Mouse (Mus musculus): ENCODE data around the gene Zfp366. TPM values are rescaled to one million over a fixed set of nuclear protein-coding genes. Genes with fewer than 3 reads are reported as not detected.

Zfp366 gene
- polyA plus RNA-seq, 1 experiment from 2014 or later = 0.99 TPM

GRCm38 (mm10) chr13:99217984-99218383 is 33.4 kb downstream of the Zfp366 start:
- 0 out of 2 replicates have a peak, but pooled peaks cover 6% of the 10 kb centered on the region for H3K4me1 ChIP-seq
- no peak overlapping the region for H3K9ac ChIP-seq
- peak overlapping the region; percentile 75 for H3K27ac ChIP-seq
- no peaks in the 10 kb centered on the region for H3K9me3 ChIP-seq (replicated peaks)
- H3K4me2 ChIP-seq = no peak overlapping the region
- no peaks in the 10 kb centered on the region for H3K27me3 ChIP-seq
- WGBS = 15% methylated on average over 4 of the region's 4 CpGs
- no peak; the same call in 1 of the 2 replicates for ATAC-seq (replicated peaks; ENCODE audit: low FRiP score)
- no peak overlapping the region for H3K4me3 ChIP-seq (replicated peaks)
- no peaks in the 10 kb centered on the region for H3K36me3 ChIP-seq

- H3K27ac ChIP-seq = no peak overlapping the region
- no peaks in the 10 kb centered on the region for H3K27me3 ChIP-seq
- H3K4me3 ChIP-seq (replicated peaks) = no peak overlapping the region
- 88% methylated on average over 4 of the region's 4 CpGs for WGBS
- H3K9ac ChIP-seq = no peak overlapping the region
- H3K9me3 ChIP-seq (replicated peaks) = no peaks in the 10 kb centered on the region
- H3K4me1 ChIP-seq = 0 out of 2 replicates have a peak, but pooled peaks cover 6% of the 10 kb centered on the region
- no peak overlapping the region for H3K4me2 ChIP-seq
- no peak for ATAC-seq (replicated peaks; ENCODE audit: low FRiP score)
- no peaks in the 10 kb centered on the region for H3K36me3 ChIP-seq
These were observed 35.0 kb downstream of the Zfp366 start for GRCm38 (mm10) chr13:99219586-99219985.

- H3K4me1 ChIP-seq = peaks cover 14% of the 10 kb centered on the region
These were observed 37.4 kb downstream of the Zfp366 start for GRCm38 (mm10) chr13:99221996-99222395.

GRCm38 (mm10) chr13:99222476-99222875 is 37.9 kb downstream of the Zfp366 start:
- no peaks in the 10 kb centered on the region for H3K9me3 ChIP-seq (replicated peaks)
- no peak overlapping the region for H3K4me3 ChIP-seq (replicated peaks)
- no peak overlapping the region for H3K27ac ChIP-seq
- H3K4me2 ChIP-seq = no peak overlapping the region
- H3K9ac ChIP-seq = no peak overlapping the region
- H3K27me3 ChIP-seq = no peaks in the 10 kb centered on the region
- H3K36me3 ChIP-seq = no peaks in the 10 kb centered on the region
- no peak for ATAC-seq (replicated peaks; ENCODE audit: low FRiP score)
- 87% methylated on average over 5 of the region's 5 CpGs for WGBS
- H3K4me1 ChIP-seq = peaks cover 14% of the 10 kb centered on the region

More at GRCm38 (mm10) chr13:99221996-99222395, 37.4 kb downstream of the Zfp366 start:
- Histone ChIP-seq H3K4me2 (no peak overlapping the region), H3K27me3 (no peaks in the 10 kb centered on the region), H3K27ac (no peak overlapping the region), H3K4me3 (replicated peaks) (no peak overlapping the region), H3K9ac (no peak overlapping the region), H3K36me3 (no peaks in the 10 kb centered on the region), H3K9me3 (replicated peaks) (no peaks in the 10 kb centered on the region)
- no peak for ATAC-seq (replicated peaks; ENCODE audit: low FRiP score)
- WGBS = 96% methylated on average over 3 of the region's 3 CpGs

- Histone ChIP-seq H3K4me3 (replicated peaks) (no peak overlapping the region), H3K9me3 (replicated peaks) (no peaks in the 10 kb centered on the region), H3K4me1 (peaks cover 8% of the 10 kb centered on the region), H3K27ac (no peak overlapping the region), H3K4me2 (no peak overlapping the region), H3K27me3 (no peaks in the 10 kb centered on the region), H3K36me3 (no peaks in the 10 kb centered on the region), H3K9ac (no peak overlapping the region)
- ATAC-seq (replicated peaks; ENCODE audit: low FRiP score) = no peak
- WGBS = 75% methylated on average over 8 of the region's 8 CpGs
These were observed 38.8 kb downstream of the Zfp366 start for GRCm38 (mm10) chr13:99223321-99223884.

GRCm38 (mm10) chr13:99223917-99224316 is 39.3 kb downstream of the Zfp366 start:
- H3K4me2 ChIP-seq = no peak overlapping the region
- WGBS = 89% methylated on average over 8 of the region's 8 CpGs
- H3K9ac ChIP-seq = no peak overlapping the region
- H3K36me3 ChIP-seq = no peaks in the 10 kb centered on the region
- H3K9me3 ChIP-seq (replicated peaks) = no peaks in the 10 kb centered on the region
- no peak for ATAC-seq (replicated peaks; ENCODE audit: low FRiP score)
- peaks cover 8% of the 10 kb centered on the region for H3K4me1 ChIP-seq
- no peak overlapping the region for H3K4me3 ChIP-seq (replicated peaks)
- no peak overlapping the region for H3K27ac ChIP-seq
- no peaks in the 10 kb centered on the region for H3K27me3 ChIP-seq

GRCm38 (mm10) chr13:99225374-99226240 is 41.0 kb downstream of the Zfp366 start:
- Histone ChIP-seq H3K4me2 (no peak overlapping the region), H3K4me3 (replicated peaks) (no peak overlapping the region), H3K9me3 (replicated peaks) (no peaks in the 10 kb centered on the region), H3K4me1 (peaks cover 23% of the 10 kb centered on the region), H3K36me3 (no peaks in the 10 kb centered on the region), H3K9ac (no peak overlapping the region), H3K27me3 (no peaks in the 10 kb centered on the region), H3K27ac (no peak overlapping the region)
- ATAC-seq (replicated peaks; ENCODE audit: low FRiP score) = no peak
- 56% methylated on average over 10 of the region's 10 CpGs for WGBS

- no peaks in the 10 kb centered on the region for H3K9me3 ChIP-seq (replicated peaks)
- H3K27me3 ChIP-seq = no peaks in the 10 kb centered on the region
- no peak overlapping the region for H3K9ac ChIP-seq
- H3K4me2 ChIP-seq = no peak overlapping the region
- H3K4me3 ChIP-seq (replicated peaks) = no peak overlapping the region
- H3K4me1 ChIP-seq = peaks cover 25% of the 10 kb centered on the region
- no peak overlapping the region for H3K27ac ChIP-seq
- no peaks in the 10 kb centered on the region for H3K36me3 ChIP-seq
- ATAC-seq (replicated peaks; ENCODE audit: low FRiP score) = no peak
- WGBS = 71% methylated on average over 3 of the region's 3 CpGs
These were observed 42.2 kb downstream of the Zfp366 start for GRCm38 (mm10) chr13:99226809-99227208.

GRCm38 (mm10) chr13:99227456-99228250 is 43.0 kb downstream of the Zfp366 start:
- H3K36me3 ChIP-seq = no peaks in the 10 kb centered on the region
- H3K4me1 ChIP-seq = peaks cover 25% of the 10 kb centered on the region
- no peak for ATAC-seq (replicated peaks; ENCODE audit: low FRiP score)
- H3K4me3 ChIP-seq (replicated peaks) = no peak overlapping the region
- no peak overlapping the region for H3K9ac ChIP-seq
- no peak overlapping the region for H3K4me2 ChIP-seq
- no peaks in the 10 kb centered on the region for H3K9me3 ChIP-seq (replicated peaks)
- H3K27ac ChIP-seq = no peak overlapping the region
- no peaks in the 10 kb centered on the region for H3K27me3 ChIP-seq
- WGBS = 90% methylated on average over 16 of the region's 16 CpGs

- Histone ChIP-seq H3K36me3 (no peaks in the 10 kb centered on the region), H3K27me3 (no peaks in the 10 kb centered on the region), H3K4me2 (no peak overlapping the region), H3K4me1 (peaks cover 28% of the 10 kb centered on the region), H3K4me3 (replicated peaks) (no peak overlapping the region), H3K9ac (no peak overlapping the region), H3K9me3 (replicated peaks) (no peaks in the 10 kb centered on the region), H3K27ac (peak overlapping the region; percentile 69)
- ATAC-seq (replicated peaks; ENCODE audit: low FRiP score) = no peak
- WGBS = 94% methylated on average over 35 of the region's 35 CpGs
These were observed 44.4 kb downstream of the Zfp366 start for GRCm38 (mm10) chr13:99228821-99229570.

GRCm38 (mm10) chr13:99229641-99230494 is 45.2 kb downstream of the Zfp366 start:
- WGBS = 51% methylated on average over 9 of the region's 9 CpGs
- no peaks in the 10 kb centered on the region for H3K9me3 ChIP-seq (replicated peaks)
- H3K9ac ChIP-seq = no peak overlapping the region
- H3K27ac ChIP-seq = peak overlapping the region; percentile 69
- H3K4me2 ChIP-seq = no peak overlapping the region
- ATAC-seq (replicated peaks; ENCODE audit: low FRiP score) = no peak
- no peaks in the 10 kb centered on the region for H3K27me3 ChIP-seq
- H3K4me3 ChIP-seq (replicated peaks) = no peak overlapping the region
- no peaks in the 10 kb centered on the region for H3K36me3 ChIP-seq
- H3K4me1 ChIP-seq = peaks cover 28% of the 10 kb centered on the region

All from kidney, embryonic 15.5 days (tissue).